Mouse (Mus musculus) intestine, postnatal 0 days (tissue): ENCODE measurements around the gene Nub1. TPM values are rescaled to one million over a fixed set of nuclear protein-coding genes. Genes with fewer than 3 reads are reported as not detected.
A peak's percentile ranks its signal among the peaks of the same experiment; 100 is the strongest.

Source experiments
- ATAC-seq: fragments of 200-750 bp; cut with Nextera tagmentation; 2 replicates; pipeline ENCODE4 v1.8.0; 2017; ENCODE audit warnings: mild to moderate bottlenecking, moderate TSS enrichment, moderate library complexity
- H3K27ac ChIP-seq: fragments of 300-500 bp; sonication (generic); 2 replicates; pipeline ENCODE4 v1.5.1; 2014; ENCODE audit warnings: mild to moderate bottlenecking, low read depth, low read length, moderate library complexity
- H3K27me3 ChIP-seq: fragments of 300-500 bp; sonication (generic); replicated peaks from 2 replicates; pipeline ENCODE4 v1.6.1; 2014; ENCODE audit warnings: low read length, mixed read lengths; ENCODE audit not compliant: control insufficient read depth, insufficient read depth
- H3K36me3 ChIP-seq: fragments of 300-500 bp; sonication (generic); 2 replicates; pipeline ENCODE4 v1.6.1; 2014; ENCODE audit warnings: mild to moderate bottlenecking, moderate library complexity; ENCODE audit not compliant: control insufficient read depth, insufficient read depth
- H3K4me1 ChIP-seq: fragments of 300-500 bp; sonication (generic); replicated peaks from 2 replicates; pipeline ENCODE4 v1.6.1; 2014; ENCODE audit warnings: antibody characterized with exemption, low read length, mixed read lengths; ENCODE audit not compliant: control insufficient read depth, insufficient read depth
- H3K4me2 ChIP-seq: fragments of 300-500 bp; sonication (generic); replicated peaks from 2 replicates; pipeline ENCODE4 v1.6.1; 2014; ENCODE audit warnings: low read depth, mild to moderate bottlenecking, moderate library complexity
- H3K4me3 ChIP-seq: fragments of 300-500 bp; sonication (generic); 2 replicates; pipeline ENCODE4 v1.5.1; 2014; ENCODE audit warnings: low read depth, low read length
- H3K9ac ChIP-seq: fragments of 300-500 bp; sonication (generic); 2 replicates; pipeline ENCODE4 v1.6.1; 2014; ENCODE audit warnings: mild to moderate bottlenecking, low read depth, low read length
- H3K9me3 ChIP-seq: fragments of 300-500 bp; sonication (generic); 2 replicates; pipeline ENCODE4 v1.6.1; 2016; ENCODE audit warnings: mixed run types; ENCODE audit not compliant: control insufficient read depth
- CTCF ChIP-seq: sonication (generic); IDR thresholded peaks from 2 replicates; pipeline ENCODE4 v1.5.1; 2016; ENCODE audit warnings: low read depth, mild to moderate bottlenecking, control low read depth, antibody characterized with exemption, moderate library complexity
- WGBS: fragments of 180-500 bp; shearing (Covaris S2); extraction: QIAGEN DNeasy Blood & Tissue Kit; methylation state at CpG from one replicate; pipeline ENCODE4 v1.1.7; 2014; 5-methylcytosine and 5-hydroxymethylcytosine counted together
- polyA plus RNA-seq: library from polyadenylated mRNA; unstranded; fragments of >200 nt; fragmentation: Nextera tagmentation; extraction: Ambion mirVana; gene quantifications from 2 replicates; pipeline ENCODE4 v1.2.1, GENCODE M21; 2015

Gene Nub1
- polyA plus RNA-seq, result 18.0 and 19.4 TPM in 2 replicates

- no peaks in the 10 kb centered on the region for H3K4me1 ChIP-seq
- ATAC-seq, result peak; percentile 97
- peak within 1 kb of the TSS; percentile 76 for H3K4me2 ChIP-seq
- H3K9me3 ChIP-seq, result no peaks in the 10 kb centered on the region
- H3K36me3 ChIP-seq, result peaks cover 17% of the 10 kb centered on the region
- WGBS, result under 1% methylated on average over 53 of the region's 53 CpGs
- H3K27me3 ChIP-seq, result no peaks in the 10 kb centered on the region
- H3K4me3 ChIP-seq, result peak within 1 kb of the TSS; percentile 94
- H3K9ac ChIP-seq, result peak within 1 kb of the TSS; percentile 80
- peak within 1 kb of the TSS; percentile 96 for H3K27ac ChIP-seq
- TF ChIP-seq CTCF, result peak; percentile 79
These were observed at the start of gene Nub1 for GRCm38 (mm10) chr5:24685366-24686093. Gene Nub1, plus strand, starts transcription at chr5:24685532.

- Histone ChIP-seq H3K4me1 (no peaks in the 10 kb centered on the region), H3K27ac (no peak overlapping the region), H3K9ac (no peak overlapping the region), H3K4me2 (no peak overlapping the region), H3K27me3 (no peaks in the 10 kb centered on the region), H3K9me3 (no peaks in the 10 kb centered on the region), H3K36me3 (no peaks in the 10 kb centered on the region), H3K4me3 (no peak overlapping the region)
- 79% methylated on average over 4 of the region's 4 CpGs for WGBS
- ATAC-seq, result no peak
- TF ChIP-seq CTCF, result peak; percentile 31
These were observed 48.3 kb upstream of the Nub1 start for GRCm38 (mm10) chr5:24636987-24637386.

GRCm38 (mm10) chr5:24638131-24638530, 47.2 kb upstream of the Nub1 start:
- Histone ChIP-seq H3K4me1 (no peaks in the 10 kb centered on the region), H3K4me3 (no peak overlapping the region), H3K27ac (no peak overlapping the region), H3K9ac (no peak overlapping the region), H3K27me3 (no peaks in the 10 kb centered on the region), H3K4me2 (no peak overlapping the region), H3K36me3 (no peaks in the 10 kb centered on the region), H3K9me3 (no peaks in the 10 kb centered on the region)
- no peak for TF ChIP-seq CTCF
- 53% methylated on average over 6 of the region's 6 CpGs for WGBS
- no peak for ATAC-seq

DNA sequence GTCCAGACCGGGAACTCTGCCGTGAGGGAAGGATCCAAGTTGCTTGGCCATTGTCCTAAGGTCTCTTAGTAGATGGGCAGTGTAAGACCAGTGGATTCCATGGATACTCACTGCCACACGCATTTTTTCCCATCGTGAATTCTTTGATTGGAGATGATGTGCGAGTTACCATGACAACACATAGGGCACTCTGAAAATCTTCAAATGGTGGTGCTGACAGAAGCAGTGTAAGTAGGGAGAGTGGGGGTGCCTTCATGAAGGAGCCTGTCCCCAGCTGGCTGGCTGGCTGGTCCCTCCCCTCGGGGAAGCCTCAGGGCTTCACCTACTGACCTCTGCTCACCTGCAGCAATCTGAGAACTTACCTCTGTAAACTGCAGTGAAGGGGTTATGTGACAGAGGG, 46.3 kb upstream of the Nub1 start:
- no peaks in the 10 kb centered on the region for H3K9me3 ChIP-seq

DNA sequence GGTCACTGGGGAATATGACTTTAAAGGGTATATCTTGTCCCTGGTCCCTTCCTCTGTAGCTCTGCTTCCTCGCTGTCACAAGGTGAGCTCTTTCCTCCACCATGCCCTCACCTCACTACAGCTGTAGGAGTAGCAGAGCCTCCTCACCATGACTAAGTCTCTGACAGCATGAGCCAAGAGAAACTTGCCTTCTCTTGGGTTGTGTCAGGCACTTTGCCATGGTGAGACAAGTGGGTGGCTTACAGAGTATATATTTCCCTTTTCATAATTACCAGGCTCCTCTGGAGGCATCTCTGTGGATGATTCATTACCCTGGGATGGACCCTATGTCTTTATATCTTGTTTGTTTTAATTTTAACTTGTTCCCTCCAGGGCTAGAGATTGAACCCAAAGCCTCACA, 39.9 kb upstream of the Nub1 start:
- Histone ChIP-seq H3K9ac (no peak overlapping the region), H3K4me1 (no peaks in the 10 kb centered on the region), H3K27me3 (no peaks in the 10 kb centered on the region), H3K27ac (no peak overlapping the region), H3K36me3 (no peaks in the 10 kb centered on the region), H3K4me2 (no peak overlapping the region), H3K9me3 (no peaks in the 10 kb centered on the region), H3K4me3 (no peak overlapping the region)
- no peak for TF ChIP-seq CTCF
- no peak for ATAC-seq
- WGBS, result 75% methylated on average over 1 of the region's 1 CpGs

More for the DNA sequence above, 46.3 kb upstream of the Nub1 start:
- no peaks in the 10 kb centered on the region for H3K4me1 ChIP-seq
- TF ChIP-seq CTCF, result no peak
- H3K36me3 ChIP-seq, result no peaks in the 10 kb centered on the region
- no peak overlapping the region for H3K4me2 ChIP-seq
- no peaks in the 10 kb centered on the region for H3K27me3 ChIP-seq
- 65% methylated on average over 6 of the region's 6 CpGs for WGBS
- H3K27ac ChIP-seq, result no peak overlapping the region
- no peak overlapping the region for H3K4me3 ChIP-seq
- no peak for ATAC-seq
- no peak overlapping the region for H3K9ac ChIP-seq

GRCm38 (mm10) chr5:24649231-24649630, 36.1 kb upstream of the Nub1 start:
- no peak for ATAC-seq
- Histone ChIP-seq H3K27me3 (peaks cover 5% of the 10 kb centered on the region; the same call in 1 of the 2 replicates), H3K9me3 (no peaks in the 10 kb centered on the region), H3K27ac (no peak overlapping the region), H3K4me3 (no peak overlapping the region), H3K4me1 (no peaks in the 10 kb centered on the region), H3K9ac (no peak overlapping the region), H3K4me2 (no peak overlapping the region), H3K36me3 (no peaks in the 10 kb centered on the region)
- TF ChIP-seq CTCF, result no peak
- 55% methylated on average over 4 of the region's 4 CpGs for WGBS
